Mouse (Mus musculus) thymus, postnatal 10 days (tissue): Measurements from ENCODE around the gene Epb41l5.

ENCODE experiments used
- DNase-seq, 2 experiments: peaks; one replicate each; pipeline ENCODE4 v3.0.0; 2021; ENCODE audit warnings: low spot score in 2 of 2

The Epb41l5 gene

DNA sequence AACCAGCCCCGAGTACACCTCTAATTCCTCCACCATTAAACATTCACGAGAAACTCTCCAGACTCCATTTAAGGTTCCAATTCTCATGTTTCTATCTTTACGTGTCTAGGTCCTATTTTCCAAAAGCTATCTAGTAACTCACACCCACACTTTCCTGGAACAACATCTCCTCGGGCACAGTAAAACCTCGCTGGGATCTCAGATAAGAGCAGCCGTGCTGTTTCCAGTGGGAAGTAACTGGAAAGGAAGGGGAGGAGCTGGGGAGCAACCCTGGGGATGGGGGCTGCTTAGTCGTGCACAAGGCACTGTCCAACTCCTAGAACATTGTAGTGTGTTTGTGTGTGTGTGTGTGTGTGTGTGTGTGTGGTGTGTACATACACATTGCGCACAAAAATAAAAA is 146.9 kb downstream of the Epb41l5 start:
- DNase-seq: no peak

GRCm38 (mm10) chr1:119499456-119499855 is 149.3 kb downstream of the Epb41l5 start:
- no peak for DNase-seq

DNA sequence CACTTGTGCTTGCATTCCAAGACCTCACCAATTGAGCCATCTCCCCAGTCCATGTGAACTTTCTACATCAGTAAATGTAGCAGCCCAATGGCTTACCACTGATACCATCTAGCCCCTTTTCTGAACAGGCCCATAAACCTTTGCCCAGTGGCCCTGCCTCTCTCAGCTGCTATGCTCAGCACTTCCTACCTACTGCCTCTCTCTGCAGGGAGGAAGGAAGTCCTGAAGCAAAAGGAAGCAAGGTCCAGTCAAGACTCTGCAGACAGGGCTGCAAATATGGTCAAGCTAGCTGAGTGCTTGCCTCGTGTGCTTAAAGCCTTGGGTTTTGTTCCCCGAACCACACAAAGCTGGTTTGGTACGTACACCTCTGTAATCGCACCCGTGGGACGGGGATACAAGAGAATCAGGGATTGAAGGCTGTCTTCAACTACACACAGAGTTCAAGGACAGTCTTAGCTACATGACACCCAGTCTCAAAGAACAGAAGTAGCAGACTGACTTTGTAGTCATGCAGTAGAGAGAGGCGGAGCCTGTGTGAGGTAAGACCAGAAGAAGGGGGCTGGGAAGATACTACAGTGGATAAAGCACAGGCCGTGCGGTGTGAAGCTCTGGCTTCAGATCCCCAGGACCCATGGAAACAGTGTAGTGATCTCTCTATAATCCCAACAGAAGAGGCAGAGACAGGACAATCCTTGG is 150.1 kb downstream of the Epb41l5 start:
- DNase-seq: no peak

GRCm38 (mm10) chr1:119497346-119498004 is 151.3 kb downstream of the Epb41l5 start:
- no peak for DNase-seq

DNA sequence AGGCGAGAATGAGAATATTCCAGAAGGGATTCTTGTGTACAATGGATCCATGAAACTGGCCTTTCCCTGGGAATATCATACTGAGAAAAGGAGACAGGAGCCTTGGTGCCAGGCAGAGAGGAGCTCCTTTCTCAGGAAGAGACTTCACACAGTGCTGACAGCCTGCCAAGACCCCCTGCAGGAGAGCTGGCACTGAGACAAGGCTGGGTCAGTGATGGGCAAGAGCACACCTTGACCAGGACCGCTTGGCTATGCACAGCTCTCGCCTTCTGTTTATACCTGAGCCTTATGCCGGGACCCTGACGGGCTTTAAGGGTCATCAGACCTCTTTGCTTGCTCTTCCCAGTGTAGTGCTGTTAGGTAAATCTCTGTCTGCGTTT is 153.4 kb downstream of the Epb41l5 start:
- DNase-seq: no peak
